Mouse (Mus musculus) thymus, postnatal 10 days (tissue): ENCODE measurements around the gene Serpina3m.
"Not testable (repeated sequence)": the region's sequence is repeated elsewhere in the genome, so short reads cannot be mapped to it uniquely, and the experiment has no call there.

Source experiments
- DNase-seq, 2 experiments: peaks; one replicate each; pipeline ENCODE4 v3.0.0; 2021; ENCODE audit warnings: low spot score in 2 of 2

Serpina3m gene

GRCm38 (mm10) chr12:104388477-104388876 is 50.2 kb downstream of the Serpina3m start:
- DNase-seq = no peak

- DNase-seq = not testable (repeated sequence)
These were observed 52.8 kb downstream of the Serpina3m start for GRCm38 (mm10) chr12:104391057-104391456.

GRCm38 (mm10) chr12:104403968-104404367 is 65.7 kb downstream of the Serpina3m start:
- no peak for DNase-seq

- no peak for DNase-seq
These were observed 68.2 kb downstream of the Serpina3m start, which contains the start of gene Serpina3n for GRCm38 (mm10) chr12:104406454-104406885. TSS of gene Serpina3n (plus strand) at chr12:104406729.

- no peak for DNase-seq
These were observed 74.2 kb downstream of the Serpina3m start for GRCm38 (mm10) chr12:104412507-104412906.

- DNase-seq = no peak
These were observed 76.3 kb downstream of the Serpina3m start for GRCm38 (mm10) chr12:104414576-104414975.

GRCm38 (mm10) chr12:104415625-104416315 is 77.5 kb downstream of the Serpina3m start:
- no peak for DNase-seq

GRCm38 (mm10) chr12:104418340-104419135 is 80.3 kb downstream of the Serpina3m start:
- DNase-seq = peak; percentile 24 to 75

- DNase-seq = peak in 1 of 2 experiments; percentile 11
These were observed 80.8 kb downstream of the Serpina3m start for GRCm38 (mm10) chr12:104419136-104419462.

GRCm38 (mm10) chr12:104422615-104423392 is 84.5 kb downstream of the Serpina3m start:
- no peak for DNase-seq

GRCm38 (mm10) chr12:104425591-104425990 is 87.3 kb downstream of the Serpina3m start:
- DNase-seq = no peak

- peak in 1 of 2 experiments; percentile 30 for DNase-seq
These were observed 88.6 kb downstream of the Serpina3m start for GRCm38 (mm10) chr12:104426915-104427314.

- no peak for DNase-seq
These were observed 93.1 kb downstream of the Serpina3m start for GRCm38 (mm10) chr12:104431359-104431758.

- DNase-seq = no peak
These were observed 94.9 kb downstream of the Serpina3m start for GRCm38 (mm10) chr12:104433214-104433613.

GRCm38 (mm10) chr12:104433951-104434735 is 95.9 kb downstream of the Serpina3m start:
- DNase-seq = no peak

- peak; percentile 12 to 57 for DNase-seq
These were observed 101.9 kb downstream of the Serpina3m start for GRCm38 (mm10) chr12:104440087-104440760.

GRCm38 (mm10) chr12:104443716-104444115 is 105.4 kb downstream of the Serpina3m start:
- DNase-seq = no peak
